Mouse (Mus musculus): ENCODE results near the gene Dmrtb1.

DNA sequence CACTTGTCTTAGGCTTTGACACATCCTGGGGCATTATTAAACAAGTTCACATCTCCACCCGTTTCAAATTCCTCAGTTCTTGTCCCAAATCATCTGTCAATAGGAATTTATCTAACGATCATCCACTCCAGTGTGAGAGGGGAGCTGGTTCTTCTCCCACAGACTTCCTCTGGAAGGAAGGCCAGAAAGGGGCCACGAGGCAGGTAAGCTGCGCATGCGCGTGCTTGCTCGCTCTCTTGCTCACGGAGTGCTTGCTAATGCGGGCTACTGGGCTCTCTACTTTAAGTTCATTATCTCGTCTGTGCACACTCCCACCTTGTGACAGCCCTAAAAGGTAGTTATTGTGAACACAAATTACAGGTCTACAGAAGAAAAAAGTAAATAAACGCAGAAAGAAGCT, 17.6 kb upstream of the Dmrtb1 start:
- TF ChIP-seq ZC3H11A (IDR thresholded peaks at IDR 0.05; ENCODE audit: low read depth, low read length) (no peak), HCFC1 (IDR thresholded peaks at IDR 0.05; ENCODE audit: low read depth, low read length) (no peak), CTCF (conservative IDR thresholded peaks at IDR 0.05 in 1 of 2, IDR thresholded peaks at IDR 0.05 in 1 of 2; ENCODE audit: low read depth in 2 of 2, low read length in 2 of 2) (no peak), KAT2A (IDR thresholded peaks at IDR 0.05; ENCODE audit: insufficient replicate concordance, low read length) (no peak), POLR2A (IDR thresholded peaks at IDR 0.05; ENCODE audit: low read depth, low read length) (no peak), MAX (IDR thresholded peaks at IDR 0.05; ENCODE audit: low read length) (no peak), RAD21 (IDR thresholded peaks at IDR 0.05; ENCODE audit: low read depth, low read length) (no peak), ZKSCAN1 (IDR thresholded peaks at IDR 0.05; ENCODE audit: borderline replicate concordance, low read depth, low read length) (no peak), TCF12 (IDR thresholded peaks at IDR 0.05; ENCODE audit: low read depth, low read length) (no peak), EP300 (IDR thresholded peaks at IDR 0.05; ENCODE audit: low read length) (no peak), MAFK (IDR thresholded peaks at IDR 0.05; ENCODE audit: insufficient replicate concordance, low read length) (no peak), CHD2 (IDR thresholded peaks at IDR 0.05; ENCODE audit: low read length) (no peak), SIN3A (IDR thresholded peaks at IDR 0.05; ENCODE audit: low read length) (no peak)
